In the genomic region with DNA sequence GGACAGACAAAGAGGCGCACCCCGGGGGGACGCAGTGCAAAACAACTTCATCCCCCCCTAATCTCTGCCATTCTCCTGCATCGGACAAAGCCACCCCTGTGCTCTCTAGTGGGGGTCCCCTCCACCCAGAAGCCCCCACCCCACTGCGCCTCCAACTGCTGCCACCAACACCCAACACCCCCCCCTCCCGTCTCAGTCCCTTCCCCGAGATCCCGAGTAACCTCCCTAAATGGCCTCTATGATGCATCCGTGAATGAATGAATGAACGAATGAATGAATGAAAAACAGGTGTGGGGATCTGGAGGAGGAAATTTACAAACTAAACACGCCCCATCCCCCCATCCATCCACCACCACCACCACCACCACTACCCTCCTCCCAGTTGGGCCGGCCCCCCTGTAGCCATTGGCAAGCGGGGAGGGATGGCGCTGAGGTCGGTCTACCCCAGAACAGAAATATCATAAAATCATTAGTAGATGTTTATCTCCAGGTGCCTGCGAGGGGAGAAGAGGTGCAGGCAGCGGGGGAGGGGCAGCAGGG, we compare ENCODE assay signal across 8 mouse cellular contexts. TPM values are rescaled to one million over a fixed set of nuclear protein-coding genes. Genes with fewer than 3 reads are reported as not detected.
DNase-seq lines count a peak whose midpoint lies in the region; ATAC-seq and TF ChIP-seq lines count a peak whose summit lies in the region.

No protein-coding gene starts in this region.

- peaks cover 6% of the 10 kb centered on the region for H3K4me1 ChIP-seq in cerebellum, adult 2 months (ENCODE audit: control insufficient read depth, insufficient read depth, low read length)
- peaks cover 30% of the 10 kb centered on the region for H3K4me1 ChIP-seq in forebrain, embryonic 15.5 days
- H3K4me1 ChIP-seq in neural tube, embryonic 12.5 days: peaks cover 34% of the 10 kb centered on the region

- peak overlapping the region; percentile 77 for H3K4me2 ChIP-seq in forebrain, embryonic 15.5 days (replicated peaks)
- peak overlapping the region; percentile 92 for H3K4me2 ChIP-seq in neural tube, embryonic 12.5 days (replicated peaks)

- 1% methylated on average over 17 of the region's 17 CpGs for WGBS in cerebellum, adult 2 months
- WGBS in forebrain, embryonic 15.5 days: under 1% methylated on average over 17 of the region's 17 CpGs
- WGBS in neural tube, embryonic 12.5 days: 1% methylated on average over 17 of the region's 17 CpGs

- peak overlapping the region; percentile 81; the same call in 1 of the 2 replicates for H3K27ac ChIP-seq in left cerebral cortex, adult 2 months
- no peak overlapping the region for H3K27ac ChIP-seq in cerebellum, adult 2 months (ENCODE audit: insufficient read depth, low read length)
- H3K27ac ChIP-seq in forebrain, embryonic 15.5 days (replicated peaks): peak overlapping the region; percentile 96
- no peak overlapping the region for H3K27ac ChIP-seq in neural tube, embryonic 12.5 days

- peak; percentile 16 to 38 for DNase-seq in left cerebral cortex, adult 2 months (ENCODE audit: extremely low spot score in 1 of 2, low spot score in 2 of 2)
- no peak for DNase-seq in left cerebral cortex, adult 18-20 months (ENCODE audit: low spot score in 2 of 2)
- DNase-seq in cerebellum, adult 2 months: peak; percentile 34
- peak; percentile 20 to 28 for DNase-seq in kidney, postnatal 4 days
- no peak for DNase-seq in spleen, adult 18-20 months
- no peak for DNase-seq in ovary, adult 18-20 months (ENCODE audit: low spot score)

- peak; percentile 36 for ATAC-seq in forebrain, embryonic 15.5 days (replicated peaks)
- ATAC-seq in neural tube, embryonic 12.5 days (ENCODE audit: low FRiP score, low read depth): peak; percentile 45

- H3K4me3 ChIP-seq in left cerebral cortex, adult 2 months: peak overlapping the region; percentile 96
- H3K4me3 ChIP-seq in cerebellum, adult 2 months (replicated peaks; ENCODE audit: insufficient read depth, low read depth, low read length): peak overlapping the region; percentile 80
- H3K4me3 ChIP-seq in forebrain, embryonic 15.5 days: peak overlapping the region; percentile 90
- H3K4me3 ChIP-seq in neural tube, embryonic 12.5 days: peak overlapping the region; percentile 73

- peak overlapping the region; percentile 90 for H3K9ac ChIP-seq in forebrain, embryonic 15.5 days (replicated peaks)
- H3K9ac ChIP-seq in neural tube, embryonic 12.5 days: peak overlapping the region; percentile 83

- no peaks in the 10 kb centered on the region for H3K9me3 ChIP-seq in forebrain, embryonic 15.5 days
- H3K9me3 ChIP-seq in neural tube, embryonic 12.5 days: no peaks in the 10 kb centered on the region

- no peak for TF ChIP-seq POLR2A in cerebellum, adult 2 months (IDR thresholded peaks at IDR 0.05; ENCODE audit: borderline replicate concordance, insufficient read depth, low read length)

- H3K36me3 ChIP-seq in forebrain, embryonic 15.5 days: peaks cover 7% of the 10 kb centered on the region; the same call in 1 of the 2 replicates
- peaks cover under 1% of the 10 kb centered on the region for H3K36me3 ChIP-seq in neural tube, embryonic 12.5 days

- TF ChIP-seq CTCF in left cerebral cortex, adult 2 months (IDR thresholded peaks at IDR 0.05): no peak
- TF ChIP-seq CTCF in cerebellum, adult 2 months (IDR thresholded peaks at IDR 0.05; ENCODE audit: borderline replicate concordance, insufficient read depth, low read depth, low read length): no peak

- H3K27me3 ChIP-seq in cerebellum, adult 2 months (ENCODE audit: control insufficient read depth, insufficient read depth, low read length): no peaks in the 10 kb centered on the region
- no peaks in the 10 kb centered on the region for H3K27me3 ChIP-seq in forebrain, embryonic 15.5 days
- H3K27me3 ChIP-seq in neural tube, embryonic 12.5 days (replicated peaks): no peaks in the 10 kb centered on the region

- intact Hi-C loops in left cerebral cortex, adult 2 months (cut with DNase I): no loop called here

RNA-seq across cellular contexts. Expression of a gene that starts 0.8 kb away (rescaled TPM):
- 10 to 100 TPM; 86.7 to 93.1 TPM for total RNA-seq in left cerebral cortex, adult 2 months (2021)
- total RNA-seq in left cerebral cortex, adult 18-20 months (2021): 10 to 100 TPM; 71.2 to 88.0 TPM
- polyA plus RNA-seq in cerebellum, adult 2 months (2012; rRNA removed): 34.5 and 35.6 TPM in 2 replicates
- polyA plus RNA-seq in forebrain, embryonic 15.5 days (2015; fragmentation: Nextera tagmentation; extraction: Ambion mirVana): 27.6 and 28.3 TPM in 2 replicates
- polyA plus RNA-seq in neural tube, embryonic 12.5 days (2016; fragmentation: Nextera tagmentation; extraction: Ambion mirVana): 18.1 and 20.4 TPM in 2 replicates

Comparison
In these comparisons a context has a peak if more than half of its experiments do, and no peak if none do; other contexts are left out.
1. DNase-seq: peak in left cerebral cortex, adult 2 months (2 of 2), cerebellum, adult 2 months (2 of 2) and kidney, postnatal 4 days (2 of 2); none in left cerebral cortex, adult 18-20 months (0 of 2), spleen, adult 18-20 months (0 of 2) and ovary, adult 18-20 months (single experiment).
2. H3K27ac ChIP-seq: peak in left cerebral cortex, adult 2 months (single experiment) and forebrain, embryonic 15.5 days (single experiment); none in cerebellum, adult 2 months (single experiment) and neural tube, embryonic 12.5 days (single experiment).
3. Peak in every context shown above with its lines, with median percentiles within 50 percentile points of each other: H3K4me3 ChIP-seq.